Mouse (Mus musculus): ENCODE results near the gene Sirt3.

Gene Sirt3

DNA sequence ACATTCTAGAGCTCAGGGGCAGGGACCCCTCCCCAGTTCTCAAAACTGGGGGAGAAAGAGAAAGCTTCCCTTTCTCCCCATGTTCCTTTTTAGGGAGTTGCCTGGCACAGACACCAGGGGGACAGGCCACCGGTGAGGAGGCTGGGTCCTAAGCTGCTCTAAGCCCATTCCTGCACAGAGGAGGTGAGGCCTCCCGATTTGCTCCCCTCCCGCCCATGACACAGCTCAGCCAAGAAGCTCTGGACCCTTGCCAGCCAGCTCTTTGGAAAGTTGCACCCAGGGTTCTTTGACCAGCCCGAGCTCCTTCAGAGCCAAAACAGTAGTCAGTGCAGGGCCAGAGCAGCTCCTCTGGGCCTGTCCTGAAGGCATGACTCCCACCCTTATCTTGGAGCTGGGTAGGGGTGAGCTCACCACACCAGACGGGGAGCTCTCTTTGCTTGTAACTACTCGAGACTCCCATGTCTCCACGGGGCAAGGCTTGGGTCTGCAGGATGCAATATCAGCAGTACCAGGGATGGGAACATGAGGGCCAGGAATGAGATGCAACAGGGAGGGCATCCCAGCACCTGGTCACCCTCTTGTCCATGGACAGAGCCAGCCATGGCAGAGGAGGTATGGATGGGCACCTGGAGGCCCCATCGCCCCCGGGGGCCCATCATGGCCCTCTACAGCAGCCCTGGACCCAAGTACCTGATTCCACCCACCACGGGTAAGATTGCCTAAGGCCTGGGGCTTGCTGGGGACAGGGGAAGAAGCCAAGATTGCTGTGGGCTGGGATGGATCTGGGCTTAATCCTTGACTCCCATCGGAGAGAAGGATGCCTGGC, 34.1 kb downstream of the Sirt3 start, which contains the start of gene Odf3:
Odf3 (plus strand) TSS at position 51 of the 826 bp plus-strand sequence.
- DNase-seq (ENCODE audit: low spot score) = no peak

GRCm38 (mm10) chr7:140846676-140847075, 35.4 kb downstream of the Sirt3 start:
- no peak for DNase-seq (ENCODE audit: low spot score)

- no peak for DNase-seq (ENCODE audit: low spot score)
These were observed 36.4 kb downstream of the Sirt3 start for GRCm38 (mm10) chr7:140845683-140846082.

- DNase-seq (ENCODE audit: low spot score) = peak; percentile 91
These were observed 37.0 kb downstream of the Sirt3 start, which contains the start of gene Scgb1c1 for GRCm38 (mm10) chr7:140844905-140845665. Gene Scgb1c1 (plus strand): TSS chr7:140845547.

DNA sequence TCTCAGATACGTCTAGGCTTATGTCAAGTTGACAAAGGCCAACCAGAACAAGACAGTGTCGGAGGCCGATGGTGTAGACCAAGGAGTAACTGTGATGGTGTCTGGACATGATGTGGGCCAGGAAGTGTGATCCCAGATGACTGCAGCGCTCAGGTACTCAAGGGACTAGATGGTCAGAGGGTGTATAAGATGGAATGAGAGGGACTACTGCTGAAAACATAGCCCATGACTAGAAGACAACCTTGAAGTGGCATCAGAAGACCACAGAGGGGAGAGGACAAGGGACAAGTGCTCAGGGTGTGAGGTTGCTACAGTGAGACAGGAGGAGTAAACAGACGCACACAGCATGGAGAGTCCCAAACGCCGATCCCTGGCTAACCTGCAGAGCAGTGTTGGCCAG, 38.3 kb downstream of the Sirt3 start:
- DNase-seq (ENCODE audit: low spot score) = no peak

DNA sequence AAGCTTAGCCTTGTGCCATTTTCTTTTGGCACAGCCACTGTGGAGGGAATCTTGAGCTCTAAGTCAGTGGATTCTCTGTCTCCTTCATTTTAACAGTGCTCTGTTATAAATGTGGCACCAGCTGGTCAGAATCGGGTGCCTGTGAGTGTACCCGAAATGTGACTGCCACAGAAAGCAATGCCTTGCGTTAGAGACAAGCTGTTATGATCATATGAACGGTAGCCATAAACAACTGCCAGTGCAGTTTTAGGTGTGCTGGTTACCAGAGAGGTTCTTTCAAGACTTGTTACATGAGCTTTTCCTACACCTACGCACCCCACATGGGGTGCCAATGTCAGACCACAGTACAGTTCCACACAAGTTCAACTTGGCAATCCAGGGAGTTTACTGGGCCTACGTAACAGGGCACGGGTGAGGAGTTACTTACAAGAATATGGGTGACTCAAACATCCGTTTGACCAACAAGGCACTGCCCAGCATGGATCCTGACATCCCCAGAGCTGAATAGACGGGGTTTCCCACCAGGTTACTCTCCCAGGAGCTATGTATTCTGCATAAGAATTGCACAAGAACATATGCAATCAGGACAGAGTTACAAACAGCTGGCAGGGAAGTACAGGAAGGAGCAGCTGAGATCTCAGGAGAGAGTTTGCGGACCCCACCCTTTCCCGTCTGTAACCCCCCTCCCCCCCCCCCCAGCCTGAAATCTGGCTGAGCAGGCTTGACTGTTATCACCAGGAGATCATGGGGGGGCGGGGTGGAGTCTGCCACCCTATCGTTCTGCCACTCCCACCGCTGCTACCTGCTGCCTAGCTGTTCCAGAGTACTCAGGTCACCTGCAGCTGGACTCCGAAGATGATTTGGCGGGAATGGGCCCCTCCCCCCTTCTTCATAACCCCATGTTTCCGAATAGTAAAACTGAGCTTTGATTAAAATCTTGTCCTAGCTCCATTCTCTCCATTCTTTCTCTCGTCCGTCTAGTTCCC, 41.1 kb downstream of the Sirt3 start:
- DNase-seq (ENCODE audit: low spot score) = no peak

GRCm38 (mm10) chr7:140839556-140839955, 42.6 kb downstream of the Sirt3 start:
- no peak for DNase-seq (ENCODE audit: low spot score)

DNA sequence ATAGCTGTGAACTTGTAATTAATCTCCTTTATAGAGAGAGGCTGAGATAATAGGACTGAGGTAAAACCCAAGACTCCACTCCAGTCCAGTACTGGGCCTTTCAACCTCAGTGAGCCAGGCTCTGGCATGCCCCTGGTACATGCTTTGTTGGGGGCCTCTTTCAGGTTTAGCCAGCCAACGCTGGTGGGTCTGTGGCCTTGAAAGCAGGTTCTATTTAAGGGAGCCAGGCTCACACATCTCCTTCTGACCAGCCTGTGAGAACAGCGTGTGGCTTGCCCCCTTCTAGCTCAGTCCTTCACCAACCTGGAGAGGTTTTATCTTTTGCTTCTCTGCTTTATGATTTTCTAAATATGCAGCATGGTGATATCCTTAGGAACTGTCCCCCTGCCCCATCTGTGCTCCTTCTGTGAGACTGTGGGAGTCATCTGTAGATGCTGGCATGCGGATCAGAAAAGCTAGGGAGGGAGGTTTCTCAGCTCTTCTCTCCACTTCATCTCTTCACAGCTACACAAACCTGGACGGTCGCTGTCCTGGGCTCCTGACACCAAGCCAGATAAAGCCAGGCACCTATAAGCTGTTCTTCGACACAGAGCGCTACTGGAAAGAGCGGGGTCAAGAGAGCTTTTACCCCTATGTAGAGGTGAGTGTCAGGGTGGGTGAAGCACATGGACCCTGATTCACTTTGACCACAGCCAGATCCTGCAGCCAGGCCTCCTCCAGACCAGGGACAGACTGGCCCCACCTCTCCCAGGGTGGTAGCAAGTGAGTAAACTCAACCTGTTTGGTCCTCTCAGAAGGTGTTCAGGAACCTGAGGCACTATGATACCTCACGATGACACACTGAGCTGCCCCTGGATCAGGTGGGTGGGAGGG, 45.6 kb downstream of the Sirt3 start:
- no peak for DNase-seq (ENCODE audit: low spot score)

DNA sequence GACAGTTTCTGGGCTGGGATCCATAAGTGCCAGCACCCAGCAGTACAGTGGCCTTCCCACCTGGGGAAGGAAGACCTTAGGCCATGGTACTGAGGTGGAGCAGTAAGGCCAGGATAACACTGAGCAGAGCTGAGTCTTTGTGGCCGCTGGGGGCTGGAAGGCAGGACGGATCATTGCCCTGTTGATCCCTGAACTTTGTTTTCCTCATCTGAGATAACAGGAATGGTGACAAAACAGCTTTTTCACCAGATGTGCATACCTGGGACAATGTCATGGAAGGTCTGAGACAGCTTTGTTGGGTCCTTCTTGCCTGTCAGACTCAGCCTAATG, 46.4 kb downstream of the Sirt3 start:
- no peak for DNase-seq (ENCODE audit: low spot score)

DNA sequence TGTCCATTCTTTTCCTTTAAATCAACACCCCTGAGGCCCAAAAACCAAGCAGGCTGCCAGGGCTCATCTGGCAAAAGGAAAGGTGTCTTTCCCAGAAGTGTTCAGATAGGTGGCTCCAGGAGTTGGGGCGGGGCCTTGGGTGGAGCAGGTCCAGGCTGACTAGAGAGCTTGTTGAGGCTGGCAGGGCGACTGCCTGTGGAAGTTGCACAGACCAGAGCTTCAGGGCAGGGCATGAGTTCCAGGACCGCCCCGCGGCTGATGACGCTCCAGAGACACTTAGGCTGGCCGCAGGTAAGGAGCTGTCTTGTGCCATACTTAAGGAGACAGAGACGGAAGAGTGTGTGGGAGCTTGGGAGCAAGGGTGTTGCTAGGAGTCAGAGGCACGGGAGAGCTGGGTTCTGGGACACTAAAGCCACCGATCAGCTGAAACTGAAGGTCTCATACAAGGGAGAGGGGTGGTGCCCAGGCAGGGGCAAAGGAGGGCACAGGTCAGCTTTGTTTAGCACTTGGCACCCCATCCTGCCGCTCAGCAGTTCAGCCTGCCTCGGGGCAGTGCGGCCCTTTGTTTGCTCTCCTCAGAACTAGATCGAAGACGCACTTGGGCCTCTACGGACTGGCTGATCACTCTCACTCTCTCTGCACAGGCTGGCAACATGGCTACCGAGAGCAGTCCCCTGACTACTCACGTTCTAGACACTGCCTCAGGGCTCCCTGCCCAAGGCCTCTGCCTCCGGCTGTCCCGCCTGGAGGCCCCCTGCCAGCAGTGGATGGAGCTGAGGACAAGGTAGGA, 46.9 kb downstream of the Sirt3 start, which contains the start of gene Urah:
Urah (plus strand) TSS at position 51 of the 790 bp plus-strand sequence.
- DNase-seq (ENCODE audit: low spot score) = no peak

- DNase-seq (ENCODE audit: low spot score) = no peak
These were observed 48.8 kb downstream of the Sirt3 start for GRCm38 (mm10) chr7:140833341-140833740.

DNA sequence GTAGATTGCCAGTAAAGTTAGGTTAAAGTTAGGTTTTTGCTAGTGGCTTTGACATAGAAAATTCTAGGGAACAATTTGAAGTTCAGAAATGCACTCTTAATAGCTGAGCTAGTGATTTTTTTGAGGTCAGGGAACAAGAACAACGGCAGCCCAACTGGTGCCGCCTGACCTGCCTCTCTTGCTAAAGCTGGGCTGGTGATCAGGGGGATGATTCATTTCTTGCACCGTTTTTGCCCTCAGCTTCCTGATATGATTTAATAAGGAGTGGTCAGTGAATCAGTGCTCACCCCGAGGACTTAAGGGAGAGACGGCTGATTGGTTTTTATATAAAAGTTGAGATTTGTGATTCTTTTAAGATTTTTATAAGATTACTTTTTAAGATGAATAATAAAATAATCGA, 50.7 kb downstream of the Sirt3 start:
- no peak for DNase-seq (ENCODE audit: low spot score)

DNA sequence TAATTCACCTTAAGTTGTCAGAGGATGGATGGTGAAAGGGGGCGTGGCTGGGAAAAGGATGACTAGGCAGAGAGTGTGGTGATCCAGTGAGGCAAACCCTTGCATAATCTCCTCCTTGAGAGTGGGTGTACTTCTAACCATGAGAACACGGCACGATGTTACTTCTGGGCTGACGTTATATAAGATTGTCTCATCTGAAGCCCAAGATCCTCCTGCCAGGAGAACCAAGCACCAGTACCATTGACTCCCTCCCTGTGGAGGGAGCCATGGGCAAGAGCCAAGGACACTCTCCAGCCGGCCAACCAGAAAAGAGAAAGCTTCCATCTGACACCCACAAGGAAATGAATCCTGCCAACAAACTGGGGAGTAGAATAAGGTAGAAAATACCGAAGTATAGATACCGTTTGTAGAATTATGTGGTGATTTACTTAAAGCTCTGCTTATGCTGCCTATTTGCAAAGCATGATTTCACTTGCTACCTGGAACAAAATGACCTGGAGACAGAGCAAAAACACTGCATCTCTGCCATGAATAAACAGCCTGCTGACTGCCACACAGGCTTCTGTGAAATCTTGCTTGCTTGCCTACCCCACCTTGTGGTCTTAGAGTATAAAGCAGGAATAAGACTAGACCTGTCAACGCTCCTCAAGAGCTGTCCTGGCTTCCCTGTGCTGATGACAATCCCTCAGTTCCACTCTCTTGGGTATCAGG, 53.8 kb downstream of the Sirt3 start:
- peak; percentile 61 for DNase-seq (ENCODE audit: low spot score)

GRCm38 (mm10) chr7:140822731-140823130, 59.4 kb downstream of the Sirt3 start:
- DNase-seq (ENCODE audit: low spot score) = no peak

DNA sequence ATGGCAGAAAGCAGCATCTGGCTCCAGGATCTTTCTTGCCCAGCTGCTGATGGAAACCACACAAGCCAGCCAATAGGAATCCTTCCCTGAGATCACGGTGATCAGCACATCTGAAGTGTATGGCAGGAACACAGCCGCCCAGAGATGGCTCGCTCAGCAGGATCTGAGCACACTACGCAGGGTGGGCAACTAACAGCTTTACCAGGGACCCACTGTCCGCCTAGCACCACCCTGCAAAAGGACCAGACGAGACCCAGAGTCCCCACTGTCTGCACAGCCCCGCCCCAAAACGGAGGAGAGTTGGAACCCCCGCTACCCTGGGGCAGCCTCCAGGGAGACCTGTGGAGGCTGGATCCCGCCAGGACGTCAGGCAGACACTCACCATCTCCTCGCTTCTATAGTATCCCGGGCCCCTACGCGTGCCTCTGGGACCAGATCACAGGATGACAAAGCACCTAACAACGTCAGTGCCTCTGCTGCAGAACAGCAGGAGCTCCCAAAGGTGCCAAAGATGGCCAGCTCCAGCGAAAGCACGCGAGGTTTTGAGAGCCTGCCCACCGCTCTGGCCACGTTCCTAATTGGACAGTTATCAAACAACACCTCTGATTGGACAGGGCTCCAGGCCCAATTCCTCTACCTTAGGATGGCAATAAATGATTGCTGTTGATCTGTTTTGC, 60.3 kb downstream of the Sirt3 start, which contains the start of gene Zfp941:
Zfp941 (minus strand) TSS at position 526 of the 677 bp plus-strand sequence.
- DNase-seq (ENCODE audit: low spot score) = peak; percentile 76

- no peak for DNase-seq (ENCODE audit: low spot score)
These were observed 60.8 kb downstream of the Sirt3 start for GRCm38 (mm10) chr7:140821305-140821652.

DNA sequence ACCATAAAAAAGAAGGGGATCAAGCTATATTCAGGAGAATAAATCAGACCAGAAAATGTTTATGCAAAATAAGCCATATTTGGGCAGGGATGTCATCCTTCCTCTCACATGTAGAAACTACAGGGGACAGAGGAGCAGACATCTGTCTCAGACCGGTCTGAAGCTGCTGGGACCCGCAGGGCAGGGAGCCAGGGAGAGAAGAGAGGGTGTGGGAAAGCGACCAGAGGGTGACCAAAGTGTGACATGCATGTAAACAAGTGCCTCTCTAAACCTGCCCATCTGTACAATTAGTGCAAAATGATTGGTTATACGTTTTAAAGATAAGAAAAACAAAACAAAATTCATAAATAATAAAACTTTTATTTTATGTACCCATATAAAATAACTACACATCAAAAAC, 61.9 kb downstream of the Sirt3 start:
- DNase-seq (ENCODE audit: low spot score) = no peak

Data from embryo, embryonic 10.5 days (tissue).